Mouse (Mus musculus) heart, embryonic 10.5 days (tissue): ENCODE results near the gene Mthfsl. TPM values are rescaled to one million over a fixed set of nuclear protein-coding genes. Genes with fewer than 3 reads are reported as not detected.
"Not testable (repeated sequence)": the region's sequence is repeated elsewhere in the genome, so short reads cannot be mapped to it uniquely, and the experiment has no call there.

Experiments
- DNase-seq: peaks from one replicate; pipeline ENCODE4 v3.0.0-alpha.2; 2017; ENCODE audit warnings: low spot score
- H3K27ac ChIP-seq: fragments of 300-500 bp; sonication (generic); 2 replicates; pipeline ENCODE4 v1.5.1; 2016; ENCODE audit warnings: mild to moderate bottlenecking
- H3K27me3 ChIP-seq: fragments of 300-500 bp; sonication (generic); 2 replicates; pipeline ENCODE4 v1.6.1; 2016; ENCODE audit warnings: mild to moderate bottlenecking; ENCODE audit not compliant: poor library complexity, insufficient read depth, severe bottlenecking
- H3K36me3 ChIP-seq: fragments of 300-500 bp; sonication (generic); 2 replicates; pipeline ENCODE4 v1.6.1; 2016; ENCODE audit warnings: mild to moderate bottlenecking, moderate library complexity
- H3K4me1 ChIP-seq: fragments of 300-500 bp; sonication (generic); 2 replicates; pipeline ENCODE4 v1.6.1; 2016; ENCODE audit warnings: mild to moderate bottlenecking
- H3K4me3 ChIP-seq: fragments of 300-500 bp; sonication (generic); 2 replicates; pipeline ENCODE4 v1.5.1; 2016; ENCODE audit warnings: mild to moderate bottlenecking, moderate library complexity
- H3K9me3 ChIP-seq: fragments of 300-500 bp; sonication (generic); 2 replicates; pipeline ENCODE4 v1.6.1; 2016; ENCODE audit warnings: mild to moderate bottlenecking, moderate library complexity
- WGBS: fragments of 180-500 bp; shearing (Covaris S2); methylation state at CpG from one replicate; pipeline ENCODE4 v1.1.7; 2016; 5-methylcytosine and 5-hydroxymethylcytosine counted together
- polyA plus RNA-seq: library from polyadenylated mRNA; unstranded; fragments of >200 nt; fragmentation: Nextera tagmentation; extraction: Ambion mirVana; gene quantifications from 2 replicates; pipeline ENCODE4 v1.2.1, GENCODE M21; 2016

Gene Mthfsl
- 21.1 and 28.8 TPM in 2 replicates for polyA plus RNA-seq

- not testable (repeated sequence) for DNase-seq, H3K4me1 ChIP-seq, H3K9me3 ChIP-seq, H3K36me3 ChIP-seq, H3K27me3 ChIP-seq
- 34% methylated on average over 11 of the region's 12 CpGs for WGBS
- Histone ChIP-seq H3K27ac (peak within 1 kb of the TSS; percentile 67; the same call in 1 of the 2 replicates), H3K4me3 (peak within 1 kb of the TSS; percentile 43)
Measured at GRCm38 (mm10) chr9:88719989-88720537, at the start of gene Mthfsl. Gene Mthfsl (minus strand): TSS chr9:88720296.

GRCm38 (mm10) chr9:88769470-88769869 lies 49.4 kb upstream of the Mthfsl start:
- 72% methylated on average over 4 of the region's 5 CpGs for WGBS
- H3K27me3 ChIP-seq, H3K9me3 ChIP-seq, DNase-seq, H3K4me3 ChIP-seq, H3K36me3 ChIP-seq, H3K4me1 ChIP-seq, H3K27ac ChIP-seq: not testable (repeated sequence)

GRCm38 (mm10) chr9:88746687-88747086 lies 26.6 kb upstream of the Mthfsl start:
- 33% methylated on average over 1 of the region's 2 CpGs for WGBS
- not testable (repeated sequence) for DNase-seq, H3K36me3 ChIP-seq, H3K27ac ChIP-seq, H3K4me1 ChIP-seq, H3K9me3 ChIP-seq, H3K27me3 ChIP-seq, H3K4me3 ChIP-seq

GRCm38 (mm10) chr9:88746046-88746445 lies 25.9 kb upstream of the Mthfsl start:
- H3K4me1 ChIP-seq, H3K4me3 ChIP-seq, H3K36me3 ChIP-seq, H3K9me3 ChIP-seq, H3K27ac ChIP-seq, H3K27me3 ChIP-seq, DNase-seq: not testable (repeated sequence)
- 40% methylated on average over 1 of the region's 2 CpGs for WGBS

GRCm38 (mm10) chr9:88735289-88735688 lies 15.2 kb upstream of the Mthfsl start:
- not testable (repeated sequence) for H3K4me1 ChIP-seq, H3K4me3 ChIP-seq, H3K27me3 ChIP-seq, DNase-seq, H3K36me3 ChIP-seq, H3K9me3 ChIP-seq, H3K27ac ChIP-seq

GRCm38 (mm10) chr9:88733182-88733581 lies 13.1 kb upstream of the Mthfsl start:
- H3K36me3 ChIP-seq, H3K4me3 ChIP-seq, DNase-seq, H3K27ac ChIP-seq, H3K4me1 ChIP-seq, H3K9me3 ChIP-seq, H3K27me3 ChIP-seq: not testable (repeated sequence)
- 50% methylated on average over 1 of the region's 1 CpGs for WGBS

- H3K4me3 ChIP-seq, H3K27me3 ChIP-seq, H3K4me1 ChIP-seq, H3K9me3 ChIP-seq, H3K36me3 ChIP-seq, H3K27ac ChIP-seq, DNase-seq: not testable (repeated sequence)
- WGBS, result 69% methylated on average over 2 of the region's 3 CpGs
Measured at GRCm38 (mm10) chr9:88732334-88732733, 12.2 kb upstream of the Mthfsl start.

DNA sequence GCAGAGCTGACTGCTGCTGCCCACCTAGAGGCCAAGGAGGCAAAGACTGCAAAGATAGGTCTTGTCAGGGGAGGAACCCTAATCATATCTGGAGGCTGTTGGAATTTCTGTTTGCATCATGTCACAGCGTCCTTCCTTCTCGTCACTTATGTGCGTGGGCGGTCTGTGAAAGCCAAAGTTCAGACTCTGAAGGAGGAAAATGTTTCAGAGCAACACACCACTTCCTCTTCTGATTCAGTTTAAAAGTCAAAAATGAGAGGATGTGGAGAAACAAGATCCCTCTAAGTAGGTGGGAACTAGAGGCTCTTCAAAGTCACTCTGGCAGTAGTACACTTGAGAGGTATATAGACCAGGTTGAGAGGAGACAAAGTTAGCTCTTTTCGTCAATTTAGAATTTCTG lies 11.6 kb upstream of the Mthfsl start, which contains the start of gene Bcl2a1d:
Bcl2a1d (minus strand) TSS at position 187 of the 400 bp plus-strand sequence.
- H3K27me3 ChIP-seq, DNase-seq, H3K9me3 ChIP-seq, H3K36me3 ChIP-seq, H3K27ac ChIP-seq, H3K4me1 ChIP-seq, H3K4me3 ChIP-seq: not testable (repeated sequence)
- 76% methylated on average over 5 of the region's 5 CpGs for WGBS

DNA sequence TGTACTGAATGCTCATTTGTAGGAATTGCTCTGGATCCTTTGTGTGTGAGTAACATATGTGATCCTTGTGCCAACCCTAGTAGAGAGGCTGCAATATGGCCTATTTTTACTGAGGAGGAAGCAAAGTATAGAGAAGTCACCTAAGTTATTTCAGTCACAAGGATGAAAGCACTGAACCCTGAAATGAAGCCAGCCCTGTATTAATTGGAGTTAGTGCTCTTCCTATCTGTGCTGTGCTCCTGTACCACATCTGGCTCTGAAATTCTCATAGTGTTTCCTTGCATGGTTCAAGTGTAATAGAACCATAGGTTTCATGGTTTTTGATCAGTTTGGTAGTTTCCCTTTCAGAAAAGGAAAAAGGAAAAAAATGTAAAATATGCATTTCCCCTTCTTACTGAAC lies 8.2 kb upstream of the Mthfsl start:
- H3K4me1 ChIP-seq, H3K36me3 ChIP-seq, H3K9me3 ChIP-seq, H3K27ac ChIP-seq, H3K4me3 ChIP-seq, DNase-seq, H3K27me3 ChIP-seq: not testable (repeated sequence)

DNA sequence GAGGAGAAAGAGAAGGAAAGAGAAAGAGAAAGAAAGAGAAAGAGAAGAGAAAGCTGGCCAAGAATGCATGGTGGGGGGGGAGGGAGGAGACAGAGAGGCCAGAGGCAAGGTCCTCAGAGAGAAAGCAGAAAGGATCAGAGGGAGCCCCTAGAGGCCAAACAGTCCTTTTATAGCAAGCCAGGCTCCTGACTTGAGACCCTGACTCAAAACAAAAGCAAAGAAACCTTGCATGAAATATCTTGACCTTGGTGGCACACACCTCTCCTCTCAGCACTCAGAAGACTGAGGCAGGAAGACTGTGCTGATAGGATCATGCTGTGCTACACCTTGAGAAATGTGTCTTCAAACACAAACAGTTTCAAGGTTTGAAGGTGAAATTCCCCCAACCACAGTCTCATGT lies 1.5 kb upstream of the Mthfsl start:
- not testable (repeated sequence) for H3K27me3 ChIP-seq, H3K9me3 ChIP-seq, H3K36me3 ChIP-seq, H3K4me1 ChIP-seq, DNase-seq, H3K4me3 ChIP-seq, H3K27ac ChIP-seq

DNA sequence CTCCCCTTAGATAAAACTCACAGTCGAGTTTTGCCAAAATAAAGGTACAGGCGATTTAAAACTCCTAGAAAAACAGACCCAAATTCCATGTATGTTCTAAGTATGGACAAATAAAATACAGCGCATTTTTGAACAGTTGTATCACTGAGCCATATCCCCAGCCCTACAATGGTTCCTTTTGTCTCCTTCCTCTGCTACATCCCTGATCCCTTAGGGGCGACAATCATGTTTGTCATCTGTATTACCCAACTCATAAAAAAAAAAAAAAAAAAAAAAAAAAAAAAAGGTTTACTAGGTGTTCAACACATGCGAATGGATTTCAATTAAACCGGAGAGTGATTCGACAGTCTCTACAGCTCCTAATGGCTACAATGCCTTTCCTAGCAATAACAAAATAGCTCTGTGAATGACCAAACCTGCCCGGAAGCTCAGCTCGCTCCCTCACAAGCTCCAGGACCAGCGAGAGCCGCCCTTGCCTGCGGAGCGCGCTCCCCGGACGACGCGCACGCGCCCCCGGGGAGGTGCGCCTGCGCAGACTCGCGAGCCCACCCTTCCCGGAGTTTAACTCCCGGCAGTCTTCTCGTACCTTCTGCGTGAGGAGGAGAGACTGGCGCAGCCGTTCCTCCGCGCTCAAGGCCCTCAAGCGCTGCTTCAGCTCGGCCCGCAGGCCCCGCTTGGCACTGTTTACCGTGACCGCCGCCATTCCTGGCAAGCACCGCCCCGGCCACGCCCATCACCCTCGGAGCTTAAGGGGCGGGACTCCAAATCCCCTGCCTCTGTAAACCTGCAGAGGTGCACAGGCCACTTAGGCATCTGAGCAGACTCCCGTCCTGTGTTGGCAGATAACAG lies 799 bp downstream of the Mthfsl start:
- H3K9me3 ChIP-seq, H3K36me3 ChIP-seq, H3K27me3 ChIP-seq, H3K4me1 ChIP-seq, DNase-seq: not testable (repeated sequence)
- H3K4me3 ChIP-seq, result peak overlapping the region; percentile 43
- peak overlapping the region; percentile 67; the same call in 1 of the 2 replicates for H3K27ac ChIP-seq
- WGBS, result 12% methylated on average over 24 of the region's 46 CpGs

GRCm38 (mm10) chr9:88718593-88718992 lies 1.5 kb downstream of the Mthfsl start:
- 88% methylated on average over 5 of the region's 5 CpGs for WGBS
- not testable (repeated sequence) for H3K4me3 ChIP-seq, DNase-seq, H3K4me1 ChIP-seq, H3K27ac ChIP-seq, H3K9me3 ChIP-seq, H3K36me3 ChIP-seq, H3K27me3 ChIP-seq

DNA sequence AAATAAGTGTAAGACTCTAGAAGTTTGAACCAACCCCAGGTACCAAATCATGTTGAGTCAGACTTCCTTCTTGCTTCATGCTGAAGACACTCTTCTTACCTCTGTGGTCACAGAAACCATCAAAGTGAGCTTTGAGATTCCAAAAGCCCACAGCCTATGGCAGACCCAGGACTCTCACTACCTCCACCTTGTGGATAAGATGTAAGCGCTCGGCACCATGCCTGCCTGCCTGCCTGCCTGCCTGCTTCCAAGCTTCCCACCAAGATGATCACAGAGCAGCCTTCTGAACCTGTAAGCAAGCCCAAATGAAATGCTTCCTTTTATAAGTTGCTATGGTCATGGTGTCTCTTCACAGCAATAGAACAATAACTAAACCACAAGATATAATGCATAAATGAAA lies 2.0 kb downstream of the Mthfsl start:
- not testable (repeated sequence) for H3K4me1 ChIP-seq, H3K27ac ChIP-seq, H3K4me3 ChIP-seq, H3K36me3 ChIP-seq, DNase-seq, H3K27me3 ChIP-seq, H3K9me3 ChIP-seq
- 29% methylated on average over 2 of the region's 2 CpGs for WGBS

DNA sequence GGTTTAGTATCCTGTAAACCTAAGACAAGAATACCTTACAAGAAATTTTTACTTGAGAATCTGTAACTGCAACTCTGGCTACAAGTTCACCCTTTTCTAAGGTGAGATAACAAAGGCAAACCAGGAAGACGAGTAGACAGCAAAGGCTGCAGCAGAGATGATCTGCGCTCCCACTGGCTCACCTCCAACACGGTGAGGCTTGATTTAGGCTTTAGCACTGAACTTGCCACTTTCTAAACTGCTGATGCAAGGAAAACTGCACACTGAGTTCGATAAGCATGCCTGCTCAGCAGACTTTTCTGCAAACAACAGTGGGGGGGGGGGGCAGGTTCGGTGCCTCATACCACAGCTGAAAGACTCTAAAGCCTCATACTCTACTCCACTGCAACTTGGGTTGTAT lies 5.6 kb downstream of the Mthfsl start:
- 78% methylated on average over 5 of the region's 5 CpGs for WGBS
- DNase-seq, H3K27ac ChIP-seq, H3K4me1 ChIP-seq, H3K36me3 ChIP-seq, H3K4me3 ChIP-seq, H3K27me3 ChIP-seq, H3K9me3 ChIP-seq: not testable (repeated sequence)
